Mouse (Mus musculus): ENCODE results near the gene Lax1.

Gene Lax1

GRCm38 (mm10) chr1:133688301-133688700 is 1.6 kb downstream of the Lax1 start:
- WGBS = 83% methylated on average over 7 of the region's 7 CpGs

- 56% methylated on average over 10 of the region's 10 CpGs for WGBS
Measured at GRCm38 (mm10) chr1:133685749-133686519, 4.0 kb downstream of the Lax1 start.

- WGBS = 66% methylated on average over 3 of the region's 3 CpGs
Measured at GRCm38 (mm10) chr1:133671801-133672200, 18.1 kb downstream of the Lax1 start.

- WGBS = 88% methylated on average over 3 of the region's 3 CpGs
Measured at GRCm38 (mm10) chr1:133671266-133671665, 18.6 kb downstream of the Lax1 start.

GRCm38 (mm10) chr1:133670776-133671175 is 19.1 kb downstream of the Lax1 start:
- WGBS = 86% methylated on average over 6 of the region's 6 CpGs

GRCm38 (mm10) chr1:133670190-133670589 is 19.7 kb downstream of the Lax1 start:
- 93% methylated on average over 12 of the region's 12 CpGs for whole genome bisulfite sequencing

- 94% methylated on average over 3 of the region's 3 CpGs for WGBS
Measured at GRCm38 (mm10) chr1:133668618-133669017, 21.3 kb downstream of the Lax1 start.

GRCm38 (mm10) chr1:133667721-133668120 is 22.2 kb downstream of the Lax1 start:
- 75% methylated on average over 7 of the region's 7 CpGs for WGBS

GRCm38 (mm10) chr1:133665713-133666112 is 24.2 kb downstream of the Lax1 start:
- WGBS = 90% methylated on average over 8 of the region's 8 CpGs

- 78% methylated on average over 11 of the region's 11 CpGs for WGBS
Measured at GRCm38 (mm10) chr1:133664203-133664970, 25.5 kb downstream of the Lax1 start.

- 41% methylated on average over 4 of the region's 4 CpGs for WGBS
Measured at GRCm38 (mm10) chr1:133663427-133663826, 26.5 kb downstream of the Lax1 start.

GRCm38 (mm10) chr1:133662941-133663340 is 27.0 kb downstream of the Lax1 start:
- 96% methylated on average over 7 of the region's 7 CpGs for WGBS

GRCm38 (mm10) chr1:133661203-133661933 is 28.5 kb downstream of the Lax1 start, which contains the start of gene Gm38394:
Gene Gm38394 (minus strand): TSS chr1:133661318.
- WGBS = 1% methylated on average over 26 of the region's 26 CpGs

GRCm38 (mm10) chr1:133660466-133661202 is 29.3 kb downstream of the Lax1 start, which contains the start of gene Zbed6:
Gene Zbed6 (minus strand): TSS chr1:133660885.
- WGBS = under 1% methylated on average over 38 of the region's 41 CpGs

GRCm38 (mm10) chr1:133658878-133659277 is 31.0 kb downstream of the Lax1 start:
- WGBS = 61% methylated on average over 3 of the region's 3 CpGs

GRCm38 (mm10) chr1:133656811-133657210 is 33.1 kb downstream of the Lax1 start:
- 59% methylated on average over 5 of the region's 5 CpGs for WGBS

GRCm38 (mm10) chr1:133653033-133653432 is 36.9 kb downstream of the Lax1 start:
- WGBS = 79% methylated on average over 1 of the region's 1 CpGs

- 96% methylated on average over 7 of the region's 7 CpGs for WGBS
Measured at GRCm38 (mm10) chr1:133650288-133651055, 39.4 kb downstream of the Lax1 start.

- WGBS = 93% methylated on average over 5 of the region's 5 CpGs
Measured at GRCm38 (mm10) chr1:133645652-133646051, 44.3 kb downstream of the Lax1 start.

- WGBS = 67% methylated on average over 2 of the region's 2 CpGs
Measured at GRCm38 (mm10) chr1:133641163-133641562, 48.7 kb downstream of the Lax1 start.

- WGBS = 94% methylated on average over 6 of the region's 6 CpGs
Measured at GRCm38 (mm10) chr1:133638517-133638916, 51.4 kb downstream of the Lax1 start.
